ENCODE assay signal across 8 mouse cellular contexts in the genomic region with DNA sequence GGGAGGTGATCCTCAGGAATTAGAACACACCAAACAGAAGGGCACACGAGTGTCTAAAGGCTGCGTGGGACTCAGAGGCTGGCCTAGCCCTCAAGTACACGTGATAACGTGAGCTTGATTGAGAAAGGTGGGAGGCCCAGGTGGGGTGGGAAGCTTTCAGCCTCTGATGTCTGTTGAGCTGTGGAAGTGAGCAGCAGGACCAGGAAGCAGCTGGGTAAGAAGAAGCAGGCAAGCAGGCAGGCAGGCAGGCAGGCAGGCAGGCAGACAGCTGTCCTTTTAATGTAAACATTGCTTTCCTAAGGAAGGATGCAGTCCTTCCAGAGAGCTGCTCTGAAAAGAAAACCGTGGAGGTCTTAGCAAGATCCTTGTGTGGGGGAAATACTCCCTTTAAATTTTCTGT. TPM values are rescaled to one million over a fixed set of nuclear protein-coding genes. Genes with fewer than 3 reads are reported as not detected.
DNase-seq lines count a peak whose midpoint lies in the region; ATAC-seq and TF ChIP-seq lines count a peak whose summit lies in the region.

No protein-coding gene starts in this region.

- 0 out of 2 replicates have a peak, but pooled peaks cover 2% of the 10 kb centered on the region for H3K36me3 ChIP-seq in kidney, embryonic 16.5 days (ENCODE audit: insufficient read depth, low read length)
- H3K36me3 ChIP-seq in embryonic facial prominence, embryonic 10.5 days (replicated peaks): peaks cover 22% of the 10 kb centered on the region
- peaks cover 5% of the 10 kb centered on the region; the same call in 1 of the 2 replicates for H3K36me3 ChIP-seq in limb, embryonic 12.5 days
- H3K36me3 ChIP-seq in midbrain, postnatal 0 days (ENCODE audit: insufficient read depth, low read length): 0 out of 2 replicates have a peak, but pooled peaks cover 4% of the 10 kb centered on the region

- no peaks in the 10 kb centered on the region for H3K27me3 ChIP-seq in kidney, embryonic 16.5 days (ENCODE audit: insufficient read depth, low read length)
- H3K27me3 ChIP-seq in embryonic facial prominence, embryonic 10.5 days (replicated peaks; ENCODE audit: low read depth, poor library complexity, severe bottlenecking): no peaks in the 10 kb centered on the region
- H3K27me3 ChIP-seq in limb, embryonic 12.5 days: no peaks in the 10 kb centered on the region
- H3K27me3 ChIP-seq in midbrain, postnatal 0 days (ENCODE audit: insufficient read depth, low read length): no peaks in the 10 kb centered on the region

- no peak for TF ChIP-seq CTCF in midbrain, postnatal 0 days (IDR thresholded peaks at IDR 0.05)

- no peak for ATAC-seq in kidney, embryonic 16.5 days (ENCODE audit: low FRiP score, low TSS enrichment)
- ATAC-seq in limb, embryonic 12.5 days (ENCODE audit: insufficient number of reproducible peaks, insufficient read depth, low FRiP score, low TSS enrichment, low read depth): no peak
- no peak for ATAC-seq in midbrain, postnatal 0 days (ENCODE audit: low FRiP score)

- peak overlapping the region; percentile 59 for H3K9ac ChIP-seq in kidney, embryonic 16.5 days (replicated peaks; ENCODE audit: low read length)
- H3K9ac ChIP-seq in limb, embryonic 12.5 days (replicated peaks): peak overlapping the region; percentile 34; the same call in 1 of the 2 replicates
- no peak overlapping the region for H3K9ac ChIP-seq in midbrain, postnatal 0 days (replicated peaks; ENCODE audit: low read length, poor library complexity, severe bottlenecking)

- WGBS in kidney, embryonic 16.5 days: 12% methylated on average over 5 of the region's 5 CpGs
- WGBS in embryonic facial prominence, embryonic 10.5 days: 29% methylated on average over 5 of the region's 5 CpGs
- 20% methylated on average over 5 of the region's 5 CpGs for WGBS in limb, embryonic 12.5 days
- WGBS in midbrain, postnatal 0 days: 29% methylated on average over 5 of the region's 5 CpGs

- H3K27ac ChIP-seq in kidney, embryonic 16.5 days (ENCODE audit: low read length): peak overlapping the region; percentile 73; the same call in 1 of the 2 replicates
- peak overlapping the region; percentile 63 for H3K27ac ChIP-seq in embryonic facial prominence, embryonic 10.5 days (replicated peaks)
- H3K27ac ChIP-seq in limb, embryonic 12.5 days: peak overlapping the region; percentile 41; the same call in 1 of the 2 replicates
- 0 out of 2 replicates have a peak overlapping the region, but pooled peaks have one; percentile 12 for H3K27ac ChIP-seq in midbrain, postnatal 0 days (ENCODE audit: low read depth, low read length)

- H3K4me2 ChIP-seq in kidney, embryonic 16.5 days (replicated peaks; ENCODE audit: low read depth, low read length): peak overlapping the region; percentile 66
- peak overlapping the region; percentile 71 for H3K4me2 ChIP-seq in limb, embryonic 12.5 days
- H3K4me2 ChIP-seq in midbrain, postnatal 0 days (ENCODE audit: low read depth, low read length, poor library complexity, severe bottlenecking): peak overlapping the region; percentile 71

- H3K4me3 ChIP-seq in kidney, embryonic 16.5 days (ENCODE audit: low read length): peak overlapping the region; percentile 44
- H3K4me3 ChIP-seq in embryonic facial prominence, embryonic 10.5 days: peak overlapping the region; percentile 92
- H3K4me3 ChIP-seq in limb, embryonic 12.5 days (replicated peaks): peak overlapping the region; percentile 90
- H3K4me3 ChIP-seq in midbrain, postnatal 0 days (ENCODE audit: low read depth, low read length): peak overlapping the region; percentile 95

- H3K9me3 ChIP-seq in kidney, embryonic 16.5 days (ENCODE audit: low read length): no peaks in the 10 kb centered on the region
- H3K9me3 ChIP-seq in embryonic facial prominence, embryonic 10.5 days: no peaks in the 10 kb centered on the region
- no peaks in the 10 kb centered on the region for H3K9me3 ChIP-seq in limb, embryonic 12.5 days
- no peaks in the 10 kb centered on the region for H3K9me3 ChIP-seq in midbrain, postnatal 0 days (ENCODE audit: low read length)

- DNase-seq in kidney, postnatal 25 days: no peak
- peak; percentile 31 for DNase-seq in embryonic facial prominence, embryonic 10.5 days (ENCODE audit: low spot score)
- DNase-seq in midbrain, postnatal 0 days (ENCODE audit: low spot score): no peak
- DNase-seq in spleen, postnatal 4 days (ENCODE audit: low spot score in 2 of 2): no peak
- no peak for DNase-seq in ovary, adult 18-20 months (ENCODE audit: low spot score)
- DNase-seq in cerebellum, adult 9-10 months: no peak

- H3K4me1 ChIP-seq in kidney, embryonic 16.5 days (ENCODE audit: insufficient read depth, low read length): peaks cover 49% of the 10 kb centered on the region
- peaks cover 47% of the 10 kb centered on the region for H3K4me1 ChIP-seq in embryonic facial prominence, embryonic 10.5 days
- H3K4me1 ChIP-seq in limb, embryonic 12.5 days (replicated peaks): peaks cover 34% of the 10 kb centered on the region
- peaks cover 8% of the 10 kb centered on the region for H3K4me1 ChIP-seq in midbrain, postnatal 0 days (ENCODE audit: insufficient read depth, low read length)

RNA-seq across cellular contexts. Expression of a gene that starts 1.9 kb away (rescaled TPM):
- 4.7 and 5.7 TPM in 2 replicates for polyA plus RNA-seq in kidney, embryonic 16.5 days (2015; fragmentation: Nextera tagmentation; extraction: Ambion mirVana)
- 11.0 and 11.2 TPM in 2 replicates for polyA plus RNA-seq in embryonic facial prominence, embryonic 10.5 days (2016; fragmentation: Nextera tagmentation; extraction: Ambion mirVana)
- polyA plus RNA-seq in limb, embryonic 12.5 days (2016; fragmentation: Nextera tagmentation; extraction: Ambion mirVana): 5.3 and 5.4 TPM in 2 replicates
- total RNA-seq in midbrain, postnatal 0 days (2014; rRNA removed): 121 and 230 TPM in 2 replicates
- 170 and 179 TPM in 2 replicates for polyA plus RNA-seq in midbrain, postnatal 0 days (2015; fragmentation: Nextera tagmentation; extraction: Ambion mirVana)

RNA-seq across cellular contexts. Expression of a gene that starts 2.5 kb away (rescaled TPM):
- 31.5 and 32.6 TPM in 2 replicates for polyA plus RNA-seq in kidney, embryonic 16.5 days (2015; fragmentation: Nextera tagmentation; extraction: Ambion mirVana)
- polyA plus RNA-seq in embryonic facial prominence, embryonic 10.5 days (2016; fragmentation: Nextera tagmentation; extraction: Ambion mirVana): 31.9 and 33.7 TPM in 2 replicates
- 48.2 and 51.1 TPM in 2 replicates for polyA plus RNA-seq in limb, embryonic 12.5 days (2016; fragmentation: Nextera tagmentation; extraction: Ambion mirVana)
- 33.9 and 38.4 TPM in 2 replicates for total RNA-seq in midbrain, postnatal 0 days (2014; rRNA removed)
- polyA plus RNA-seq in midbrain, postnatal 0 days (2015; fragmentation: Nextera tagmentation; extraction: Ambion mirVana): 13.7 and 16.9 TPM in 2 replicates

Comparison
In these comparisons a context has a peak if more than half of its experiments do, and no peak if none do; other contexts are left out.
1. H3K27ac ChIP-seq: peak in every context shown above with its lines; median percentile 73 in kidney, embryonic 16.5 days; 63 in embryonic facial prominence, embryonic 10.5 days; 41 in limb, embryonic 12.5 days; 12 in midbrain, postnatal 0 days.
2. H3K4me3 ChIP-seq: peak in every context shown above with its lines; median percentile 95 in midbrain, postnatal 0 days; 92 in embryonic facial prominence, embryonic 10.5 days; 90 in limb, embryonic 12.5 days; 44 in kidney, embryonic 16.5 days.
3. RNA of a gene that starts 1.9 kb away (polyA plus RNA-seq): 170 to 179 TPM in midbrain, postnatal 0 days; 11.0 to 11.2 TPM in embryonic facial prominence, embryonic 10.5 days, 4.7 to 5.7 TPM in kidney, embryonic 16.5 days and 5.3 to 5.4 TPM in limb, embryonic 12.5 days; every median in the first group is over 10 times any median in the second.
4. Peak in every context shown above with its lines, with median percentiles within 50 percentile points of each other: H3K4me2 ChIP-seq.